Mouse (Mus musculus) liver, postnatal 0 days (tissue): Measurements from ENCODE around the gene H2-Ab1. TPM values are rescaled to one million over a fixed set of nuclear protein-coding genes. Genes with fewer than 3 reads are reported as not detected.

Experiments used
- ATAC-seq: fragments of 200-750 bp; cut with Nextera tagmentation; 2 replicates; pipeline ENCODE4 v1.8.0; 2017; ENCODE audit warnings: mild to moderate bottlenecking, moderate library complexity
- DNase-seq: peaks from one replicate; pipeline ENCODE4 v3.0.0-alpha.2; 2016
- H3K27ac ChIP-seq: fragments of 300-500 bp; sonication (generic); 2 replicates; pipeline ENCODE4 v1.5.1; 2014; ENCODE audit warnings: antibody characterized with exemption, moderate library complexity, mild to moderate bottlenecking, low read depth
- H3K27me3 ChIP-seq: fragments of 300-500 bp; sonication (generic); 2 replicates; pipeline ENCODE4 v1.6.1; 2014; ENCODE audit warnings: low read length, control low read depth, mixed read lengths; ENCODE audit not compliant: insufficient read depth
- H3K36me3 ChIP-seq: fragments of 300-500 bp; sonication (generic); replicated peaks from 2 replicates; pipeline ENCODE4 v1.6.1; 2014; ENCODE audit warnings: mild to moderate bottlenecking, control low read depth, low read length, moderate library complexity, mixed read lengths; ENCODE audit not compliant: insufficient read depth
- H3K4me1 ChIP-seq: fragments of 300-500 bp; sonication (generic); 2 replicates; pipeline ENCODE4 v1.6.1; 2014; ENCODE audit warnings: antibody characterized with exemption, mild to moderate bottlenecking, control low read depth; ENCODE audit not compliant: insufficient read depth
- H3K4me2 ChIP-seq: fragments of 300-500 bp; sonication (generic); 2 replicates; pipeline ENCODE4 v1.6.1; 2014; ENCODE audit warnings: low read depth, mild to moderate bottlenecking, low read length, moderate library complexity, mixed read lengths
- H3K4me3 ChIP-seq: fragments of 300-500 bp; sonication (generic); 2 replicates; pipeline ENCODE4 v1.5.1; 2014; ENCODE audit warnings: low read depth, low read length
- H3K9ac ChIP-seq: fragments of 300-500 bp; sonication (generic); replicated peaks from 2 replicates; pipeline ENCODE4 v1.6.1; 2014; ENCODE audit warnings: mild to moderate bottlenecking, moderate library complexity
- H3K9me3 ChIP-seq: fragments of 300-500 bp; sonication (generic); 2 replicates; pipeline ENCODE4 v1.6.1; 2016; ENCODE audit warnings: mild to moderate bottlenecking, control low read depth, low read length, mixed read lengths
- CTCF ChIP-seq: sonication (generic); IDR thresholded peaks from 2 replicates; pipeline ENCODE4 v1.5.1; 2016; ENCODE audit warnings: antibody characterized with exemption, low read depth
- EP300 ChIP-seq: IDR thresholded peaks from 2 replicates; pipeline ENCODE4 v1.6.1; 2016; ENCODE audit warnings: antibody characterized with exemption, low read depth, mild to moderate bottlenecking
- WGBS: fragments of 180-500 bp; shearing (Covaris S2); extraction: QIAGEN DNeasy Blood & Tissue Kit; methylation state at CpG from one replicate; pipeline ENCODE4 v1.1.7; 2014; ENCODE audit not compliant: insufficient replicate concordance; 5-methylcytosine and 5-hydroxymethylcytosine counted together
- polyA plus RNA-seq: library from polyadenylated mRNA; unstranded; fragments of >200 nt; fragmentation: Nextera tagmentation; extraction: Ambion mirVana; gene quantifications from 2 replicates; pipeline ENCODE4 v1.2.1, GENCODE M21; 2015

The H2-Ab1 gene
- polyA plus RNA-seq, 1 experiment from 2014 or later, result 24.9 TPM

- H3K4me2 ChIP-seq, result peak overlapping the region; percentile 95
- H3K9ac ChIP-seq, result no peak overlapping the region
- peaks cover 18% of the 10 kb centered on the region for H3K4me1 ChIP-seq
- 3% methylated on average over 8 of the region's 8 CpGs for WGBS
- H3K4me3 ChIP-seq, result peak overlapping the region; percentile 65
- no peak overlapping the region for H3K27ac ChIP-seq
- H3K36me3 ChIP-seq, result no peaks in the 10 kb centered on the region
- peaks cover 37% of the 10 kb centered on the region for H3K27me3 ChIP-seq
- TF ChIP-seq CTCF (no peak), EP300 (no peak)
- peak; percentile 79 for DNase-seq
- no peaks in the 10 kb centered on the region for H3K9me3 ChIP-seq
- ATAC-seq, result peak; percentile 78
Observed at GRCm38 (mm10) chr17:34263068-34263467, 5.6 kb downstream of the H2-Ab1 start.

GRCm38 (mm10) chr17:34263811-34264371 lies 6.4 kb downstream of the H2-Ab1 start:
- peak; percentile 46; the same call in 1 of the 2 replicates for ATAC-seq
- Histone ChIP-seq H3K9me3 (no peaks in the 10 kb centered on the region), H3K4me2 (peak overlapping the region; percentile 95), H3K27me3 (peaks cover 33% of the 10 kb centered on the region), H3K4me3 (peak overlapping the region; percentile 65), H3K27ac (no peak overlapping the region), H3K4me1 (peaks cover 18% of the 10 kb centered on the region), H3K9ac (peak overlapping the region; percentile 66), H3K36me3 (no peaks in the 10 kb centered on the region)
- WGBS, result 9% methylated on average over 14 of the region's 14 CpGs
- peak; percentile 62 for DNase-seq
- peak; percentile 41 for TF ChIP-seq CTCF
- TF ChIP-seq EP300, result no peak

GRCm38 (mm10) chr17:34264452-34265351 lies 7.2 kb downstream of the H2-Ab1 start:
- H3K4me2 ChIP-seq, result peak overlapping the region; percentile 95
- H3K27me3 ChIP-seq, result peaks cover 30% of the 10 kb centered on the region
- H3K9me3 ChIP-seq, result no peaks in the 10 kb centered on the region
- H3K9ac ChIP-seq, result peak overlapping the region; percentile 66
- peaks cover 18% of the 10 kb centered on the region for H3K4me1 ChIP-seq
- 1% methylated on average over 81 of the region's 93 CpGs for WGBS
- TF ChIP-seq EP300, result no peak
- no peak for TF ChIP-seq CTCF
- H3K27ac ChIP-seq, result no peak overlapping the region
- no peaks in the 10 kb centered on the region for H3K36me3 ChIP-seq
- DNase-seq, result peak; percentile 47
- peak; percentile 52 for ATAC-seq
- H3K4me3 ChIP-seq, result peak overlapping the region; percentile 65

GRCm38 (mm10) chr17:34268262-34268661 lies 10.8 kb downstream of the H2-Ab1 start:
- Histone ChIP-seq H3K9me3 (no peaks in the 10 kb centered on the region), H3K4me3 (no peak overlapping the region), H3K27me3 (peaks cover 19% of the 10 kb centered on the region), H3K27ac (no peak overlapping the region), H3K36me3 (no peaks in the 10 kb centered on the region), H3K4me2 (no peak overlapping the region), H3K9ac (no peak overlapping the region), H3K4me1 (peaks cover 16% of the 10 kb centered on the region)
- DNase-seq (no peak), ATAC-seq (no peak)
- WGBS, result 62% methylated on average over 2 of the region's 2 CpGs
- no peak for TF ChIP-seq CTCF
- no peak for TF ChIP-seq EP300

GRCm38 (mm10) chr17:34268748-34269147 lies 11.3 kb downstream of the H2-Ab1 start:
- ATAC-seq (no peak), DNase-seq (no peak)
- Histone ChIP-seq H3K4me1 (peaks cover 14% of the 10 kb centered on the region), H3K4me3 (no peak overlapping the region), H3K27me3 (peaks cover 16% of the 10 kb centered on the region), H3K9me3 (no peaks in the 10 kb centered on the region), H3K9ac (no peak overlapping the region), H3K4me2 (no peak overlapping the region), H3K36me3 (no peaks in the 10 kb centered on the region), H3K27ac (no peak overlapping the region)
- TF ChIP-seq EP300 (no peak), CTCF (no peak)
- WGBS, result 80% methylated on average over 2 of the region's 2 CpGs

GRCm38 (mm10) chr17:34269817-34270216 lies 12.3 kb downstream of the H2-Ab1 start:
- Histone ChIP-seq H3K4me3 (no peak overlapping the region), H3K4me2 (no peak overlapping the region), H3K4me1 (peaks cover 4% of the 10 kb centered on the region; the same call in 1 of the 2 replicates), H3K9me3 (no peaks in the 10 kb centered on the region), H3K27ac (no peak overlapping the region), H3K9ac (no peak overlapping the region), H3K36me3 (no peaks in the 10 kb centered on the region), H3K27me3 (peaks cover 6% of the 10 kb centered on the region; the same call in 1 of the 2 replicates)
- DNase-seq (no peak), ATAC-seq (no peak)
- 67% methylated on average over 4 of the region's 4 CpGs for WGBS
- TF ChIP-seq CTCF (no peak), EP300 (no peak)
